ENCODE assay signal across 8 mouse cellular contexts in the genomic region with DNA sequence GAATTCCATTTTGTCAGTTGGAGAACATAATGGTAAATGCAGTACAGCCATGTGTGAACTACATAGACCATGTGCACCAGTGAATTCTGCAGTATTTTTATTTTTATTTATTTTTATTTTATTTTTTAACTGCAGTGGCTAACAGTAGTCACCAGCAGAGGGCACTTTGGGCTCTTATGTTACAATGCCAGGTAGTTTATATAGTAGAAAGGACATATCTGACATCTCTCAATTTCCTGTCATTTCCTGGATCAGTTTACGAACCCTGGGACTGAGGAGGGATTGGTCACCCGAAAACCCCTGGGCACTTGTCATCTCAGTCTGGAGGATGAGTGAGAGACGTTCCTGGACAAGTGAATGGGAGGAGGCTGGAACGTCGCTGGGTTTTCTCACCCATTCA. TPM values are rescaled to one million over a fixed set of nuclear protein-coding genes. Genes with fewer than 3 reads are reported as not detected.
A peak's percentile ranks its signal among the peaks of the same experiment; 100 is the strongest.
DNase-seq lines count a peak whose midpoint lies in the region; ATAC-seq and TF ChIP-seq lines count a peak whose summit lies in the region.

No protein-coding gene starts in this region.

- ATAC-seq in liver, embryonic 14.5 days (ENCODE audit: insufficient read depth) = no peak
- ATAC-seq in liver, embryonic 11.5 days (replicated peaks; ENCODE audit: low FRiP score) = no peak
- ATAC-seq in hindbrain, embryonic 13.5 days (ENCODE audit: low FRiP score) = peak; percentile 61; the same call in 1 of the 2 replicates
- no peak for ATAC-seq in midbrain, embryonic 14.5 days (ENCODE audit: low FRiP score, low TSS enrichment)
- ATAC-seq in CD4-positive, CD25-positive, alpha-beta regulatory T cell, adult 4 months = no peak

- DNase-seq in liver, embryonic 14.5 days (ENCODE audit: low read depth in 3 of 3, low spot score in 3 of 3) = no peak
- no peak for DNase-seq in liver, embryonic 11.5 days (ENCODE audit: low spot score)
- peak; percentile 47 for DNase-seq in embryo, embryonic 10.5 days (ENCODE audit: low spot score)
- DNase-seq in midbrain, embryonic 14.5 days = peak; percentile 79
- no peak for DNase-seq in gastrocnemius, postnatal 10 days
- no peak for DNase-seq in cerebellum, adult 9-11 months

- H3K4me2 ChIP-seq in liver, embryonic 14.5 days (ENCODE audit: low read depth) = no peak overlapping the region
- H3K4me2 ChIP-seq in liver, embryonic 11.5 days = no peak overlapping the region
- H3K4me2 ChIP-seq in hindbrain, embryonic 13.5 days = peak overlapping the region; percentile 40
- peak overlapping the region; percentile 44 for H3K4me2 ChIP-seq in midbrain, embryonic 14.5 days (ENCODE audit: low read length)

- H3K27me3 ChIP-seq in liver, embryonic 14.5 days (ENCODE audit: control insufficient read depth, insufficient read depth, low read length) = no peaks in the 10 kb centered on the region
- H3K27me3 ChIP-seq in liver, embryonic 11.5 days (replicated peaks; ENCODE audit: control insufficient read depth, insufficient read depth, low read length) = no peaks in the 10 kb centered on the region
- no peaks in the 10 kb centered on the region for H3K27me3 ChIP-seq in hindbrain, embryonic 13.5 days
- no peaks in the 10 kb centered on the region for H3K27me3 ChIP-seq in midbrain, embryonic 14.5 days (ENCODE audit: control insufficient read depth, insufficient read depth, low read length)

- no peak overlapping the region for H3K4me3 ChIP-seq in liver, embryonic 14.5 days (ENCODE audit: insufficient read depth in 1 of 2, low read depth in 2 of 2, low read length in 2 of 2)
- no peak overlapping the region for H3K4me3 ChIP-seq in liver, embryonic 11.5 days (ENCODE audit: low read depth, low read length)
- H3K4me3 ChIP-seq in hindbrain, embryonic 13.5 days = peak overlapping the region; percentile 12; the same call in 1 of the 2 replicates
- H3K4me3 ChIP-seq in midbrain, embryonic 14.5 days (replicated peaks; ENCODE audit: low read depth, low read length) = no peak overlapping the region

- TF ChIP-seq EP300 in liver, embryonic 14.5 days (IDR thresholded peaks at IDR 0.05; ENCODE audit: low read depth) = no peak

- no peaks in the 10 kb centered on the region for H3K4me1 ChIP-seq in liver, embryonic 14.5 days (replicated peaks; ENCODE audit: control insufficient read depth in 2 of 2, insufficient read depth in 2 of 2, low read length in 1 of 2)
- H3K4me1 ChIP-seq in liver, embryonic 11.5 days (replicated peaks; ENCODE audit: control insufficient read depth, insufficient read depth, low read length) = no peaks in the 10 kb centered on the region
- no peaks in the 10 kb centered on the region for H3K4me1 ChIP-seq in hindbrain, embryonic 13.5 days (replicated peaks)
- H3K4me1 ChIP-seq in midbrain, embryonic 14.5 days (ENCODE audit: control insufficient read depth, insufficient read depth, low read length) = no peaks in the 10 kb centered on the region

- WGBS in liver, embryonic 14.5 days (ENCODE audit: insufficient replicate concordance) = 30% methylated on average over 5 of the region's 5 CpGs
- WGBS in liver, embryonic 11.5 days = 34% methylated on average over 5 of the region's 5 CpGs
- WGBS in hindbrain, embryonic 13.5 days = 43% methylated on average over 5 of the region's 5 CpGs
- WGBS in midbrain, embryonic 14.5 days = 28% methylated on average over 5 of the region's 5 CpGs

- no peak overlapping the region for H3K27ac ChIP-seq in liver, embryonic 14.5 days
- H3K27ac ChIP-seq in liver, embryonic 11.5 days (ENCODE audit: low read depth, low read length) = no peak overlapping the region
- no peak overlapping the region for H3K27ac ChIP-seq in hindbrain, embryonic 13.5 days
- H3K27ac ChIP-seq in midbrain, embryonic 14.5 days (replicated peaks; ENCODE audit: low read depth, low read length) = no peak overlapping the region

- peak; percentile 25; the same call in 1 of the 2 replicates for TF ChIP-seq CTCF in liver, embryonic 14.5 days (IDR thresholded peaks at IDR 0.05; ENCODE audit: low read depth)

- no peak overlapping the region; the same call in 1 of the 2 replicates for H3K9ac ChIP-seq in liver, embryonic 14.5 days (replicated peaks)
- H3K9ac ChIP-seq in liver, embryonic 11.5 days (ENCODE audit: low read depth, low read length) = no peak overlapping the region
- no peak overlapping the region for H3K9ac ChIP-seq in hindbrain, embryonic 13.5 days
- H3K9ac ChIP-seq in midbrain, embryonic 14.5 days (replicated peaks; ENCODE audit: low read length) = no peak overlapping the region

- no peaks in the 10 kb centered on the region for H3K36me3 ChIP-seq in liver, embryonic 14.5 days (replicated peaks; ENCODE audit: control insufficient read depth, insufficient read depth, low read depth)
- no peaks in the 10 kb centered on the region for H3K36me3 ChIP-seq in liver, embryonic 11.5 days (ENCODE audit: control insufficient read depth, insufficient read depth, low read length)
- H3K36me3 ChIP-seq in hindbrain, embryonic 13.5 days = no peaks in the 10 kb centered on the region
- no peaks in the 10 kb centered on the region for H3K36me3 ChIP-seq in midbrain, embryonic 14.5 days (ENCODE audit: control insufficient read depth, insufficient read depth, low read length)

- no peaks in the 10 kb centered on the region for H3K9me3 ChIP-seq in liver, embryonic 14.5 days (ENCODE audit: control insufficient read depth, low read length)
- no peaks in the 10 kb centered on the region for H3K9me3 ChIP-seq in liver, embryonic 11.5 days (ENCODE audit: control insufficient read depth, low read length)
- no peaks in the 10 kb centered on the region for H3K9me3 ChIP-seq in hindbrain, embryonic 13.5 days
- no peaks in the 10 kb centered on the region for H3K9me3 ChIP-seq in midbrain, embryonic 14.5 days (ENCODE audit: control insufficient read depth, low read length)

RNA-seq across cellular contexts. Expression of a gene that starts 52.4 kb away (rescaled TPM):
- polyA plus RNA-seq in liver, embryonic 14.5 days (2012; rRNA removed) = 8.4 and 19.0 TPM in 2 replicates
- 11.1 and 13.3 TPM in 2 replicates for polyA plus RNA-seq in liver, embryonic 14.5 days (2014; fragmentation: Nextera tagmentation; extraction: Ambion mirVana)
- polyA plus RNA-seq in liver, embryonic 11.5 days (2014; fragmentation: Nextera tagmentation; extraction: Ambion mirVana) = 30.8 and 32.1 TPM in 2 replicates
- 51.5 and 53.1 TPM in 2 replicates for polyA plus RNA-seq in hindbrain, embryonic 13.5 days (2015; fragmentation: Nextera tagmentation; extraction: Ambion mirVana)
- polyA plus RNA-seq in midbrain, embryonic 14.5 days (2014; fragmentation: Nextera tagmentation; extraction: Ambion mirVana) = 40.5 and 46.7 TPM in 2 replicates
- 10 to 100 TPM; 15.4 to 22.2 TPM for total RNA-seq in gastrocnemius, postnatal 10 days (2021)
- polyA plus RNA-seq in CD4-positive, CD25-positive, alpha-beta regulatory T cell, adult 4 months (2017; shearing (Covaris generic)) = 10 to 100 TPM; 13.8 to 15.8 TPM

Comparison
In these comparisons a context has a peak if more than half of its experiments do, and no peak if none do; other contexts are left out.
1. DNase-seq: peak in embryo, embryonic 10.5 days (single experiment) and midbrain, embryonic 14.5 days (single experiment); none in liver, embryonic 14.5 days (0 of 3), liver, embryonic 11.5 days (single experiment), gastrocnemius, postnatal 10 days (single experiment) and cerebellum, adult 9-11 months (single experiment).
2. H3K4me2 ChIP-seq: peak in hindbrain, embryonic 13.5 days (single experiment) and midbrain, embryonic 14.5 days (single experiment); none in liver, embryonic 14.5 days (single experiment) and liver, embryonic 11.5 days (single experiment).